Mouse (Mus musculus): ENCODE data around the gene Tmem232.
"Not testable (repeated sequence)": the region's sequence is repeated elsewhere in the genome, so short reads cannot be mapped to it uniquely, and the experiment has no call there.

DNA sequence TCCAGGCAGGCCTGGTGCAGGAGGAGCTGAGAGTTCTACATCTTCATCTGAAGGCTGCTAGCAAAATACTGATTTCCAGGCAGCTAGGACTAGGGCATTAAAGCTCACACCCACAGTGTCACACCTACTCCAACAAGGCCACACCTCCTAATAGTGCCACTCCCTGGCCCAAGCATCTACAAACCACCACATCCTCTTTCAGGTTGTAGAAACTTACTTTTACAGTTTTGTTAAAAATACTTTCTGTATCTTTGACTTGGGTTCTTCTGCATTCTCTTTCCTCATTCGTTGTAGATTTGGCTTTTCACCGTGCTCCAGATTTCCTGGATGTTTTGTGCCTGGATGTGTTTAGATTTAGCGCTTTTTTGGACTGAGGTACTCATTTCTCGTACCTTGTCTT, 5.6 kb upstream of the Tmem232 start:
- not testable (repeated sequence) for TF ChIP-seq CTCF (IDR thresholded peaks at IDR 0.05; ENCODE audit: borderline replicate concordance, extremely low read depth, insufficient read depth, insufficient read length); POLR2A (IDR thresholded peaks at IDR 0.05; ENCODE audit: borderline replicate concordance, extremely low read depth, insufficient read depth, insufficient read length, poor library complexity, severe bottlenecking)
